Mouse (Mus musculus): ENCODE results near the gene Fbxo8.

Fbxo8 gene

DNA sequence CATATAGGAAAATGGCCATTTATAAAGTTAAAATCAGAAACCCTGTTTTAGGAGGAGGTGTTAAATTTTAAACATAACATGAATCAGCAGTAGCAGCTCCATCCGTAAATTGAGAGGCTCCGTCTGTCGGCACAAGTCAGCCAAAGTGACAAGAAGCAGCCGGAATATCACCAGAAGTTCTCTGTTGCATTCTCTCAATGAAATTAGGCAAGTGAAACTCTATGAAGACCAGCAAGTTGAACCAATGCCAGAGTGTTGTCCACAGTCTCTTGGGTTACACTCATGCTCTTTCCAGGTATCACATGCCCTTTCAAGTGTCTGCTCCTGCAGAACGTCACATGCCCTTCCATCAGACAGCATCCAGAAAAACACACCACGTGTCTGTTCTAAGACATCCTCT is 60.8 kb downstream of the Fbxo8 start:
- no peak for DNase-seq (ENCODE audit: low read depth)

DNA sequence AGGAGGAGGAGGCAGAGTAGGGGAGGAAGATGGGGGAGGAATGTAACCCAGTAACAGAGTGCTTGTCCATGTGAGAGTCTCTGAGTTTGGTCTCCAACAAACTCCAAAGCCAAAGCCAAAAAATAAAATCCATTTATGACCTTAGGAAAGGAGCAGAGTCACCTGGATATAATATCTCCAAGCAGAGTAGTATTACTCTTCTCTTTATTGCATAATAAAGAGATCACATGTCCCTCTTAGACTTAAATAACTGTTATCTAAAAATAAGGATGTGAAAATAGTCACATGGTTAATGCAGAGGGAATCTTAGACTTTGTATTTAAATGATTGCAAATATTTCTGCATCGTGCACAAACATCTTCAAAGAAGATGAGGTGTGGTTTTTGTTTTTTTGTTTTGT is 63.3 kb downstream of the Fbxo8 start:
- DNase-seq (ENCODE audit: low read depth) = no peak

DNA sequence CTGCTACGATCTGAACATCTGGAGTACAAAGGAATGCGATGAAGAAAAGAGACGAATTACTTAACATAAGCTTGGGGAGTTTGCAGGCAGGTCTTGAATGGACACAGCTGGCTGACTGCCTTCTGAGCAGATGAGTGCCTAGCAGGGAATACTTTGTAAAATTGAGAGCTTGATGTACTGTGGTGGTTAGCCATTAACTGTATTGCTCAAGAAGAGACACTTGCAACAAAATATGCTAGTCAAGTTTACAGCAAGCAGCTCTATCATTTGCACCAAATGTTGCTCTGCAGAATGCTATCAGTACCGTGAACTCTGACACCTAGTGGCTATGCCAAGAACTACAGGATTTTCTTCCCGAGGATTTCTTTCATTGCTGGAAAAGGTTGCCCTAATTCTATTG is 64.1 kb downstream of the Fbxo8 start:
- peak; percentile 29 for DNase-seq (ENCODE audit: low read depth)

DNA sequence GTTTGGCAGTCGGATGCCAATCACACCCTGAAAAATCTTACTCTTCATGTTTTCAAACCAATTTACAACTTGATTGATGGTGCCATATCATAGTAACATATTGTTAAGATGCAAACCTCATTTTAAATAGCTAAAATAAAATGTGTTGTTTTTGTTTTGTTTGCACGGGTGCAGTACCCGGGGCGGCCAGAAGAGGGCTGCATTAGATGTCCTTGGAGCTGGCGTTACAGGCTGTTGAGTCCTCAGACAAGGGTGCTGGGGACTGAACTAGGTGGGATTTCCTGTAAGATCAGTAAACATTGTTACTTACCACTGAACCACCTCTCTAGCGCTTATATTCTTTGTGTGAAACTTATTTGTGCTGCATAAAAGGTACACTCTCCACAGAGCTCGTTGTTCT is 65.4 kb downstream of the Fbxo8 start:
- DNase-seq (ENCODE audit: low read depth) = peak; percentile 28

DNA sequence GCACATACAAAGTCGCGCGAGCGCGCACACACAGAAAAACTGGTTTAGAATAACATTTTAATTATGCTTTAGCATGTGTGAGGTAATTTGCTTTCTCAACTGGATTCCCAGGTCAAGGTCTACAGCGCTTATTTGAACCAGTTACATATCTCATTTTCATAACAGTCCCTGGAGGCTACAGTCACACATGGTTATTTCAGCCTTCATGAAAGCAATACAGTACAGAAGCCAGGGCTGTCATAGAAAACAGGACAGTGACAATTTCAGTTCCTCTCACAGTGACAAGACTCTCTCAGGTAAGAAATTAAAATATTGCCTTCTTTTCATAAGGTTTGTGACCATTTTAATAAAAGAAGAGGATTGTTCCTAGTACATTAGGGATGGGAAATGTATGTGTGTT is 66.4 kb downstream of the Fbxo8 start:
- no peak for DNase-seq (ENCODE audit: low read depth)

DNA sequence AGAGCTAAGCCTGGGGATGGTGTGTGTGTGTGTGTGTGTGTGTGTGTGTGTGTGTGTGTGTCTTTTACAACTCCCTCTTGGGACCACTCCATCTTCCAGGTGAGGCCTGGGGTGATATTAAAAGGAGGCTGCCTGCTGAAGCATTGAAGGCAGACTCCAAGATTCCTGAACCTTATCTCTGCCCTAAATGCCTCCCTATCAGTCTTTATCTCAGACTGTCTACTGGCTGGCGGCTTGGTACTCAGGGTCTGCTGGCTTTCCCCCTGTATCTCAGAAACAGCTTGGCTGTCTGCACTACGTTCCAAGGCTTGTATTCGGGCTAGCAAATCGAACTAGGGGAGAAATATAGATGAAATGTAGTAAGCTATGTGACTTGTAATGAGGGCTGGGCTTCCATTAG is 68.2 kb downstream of the Fbxo8 start:
- no peak for DNase-seq (ENCODE audit: low read depth)

DNA sequence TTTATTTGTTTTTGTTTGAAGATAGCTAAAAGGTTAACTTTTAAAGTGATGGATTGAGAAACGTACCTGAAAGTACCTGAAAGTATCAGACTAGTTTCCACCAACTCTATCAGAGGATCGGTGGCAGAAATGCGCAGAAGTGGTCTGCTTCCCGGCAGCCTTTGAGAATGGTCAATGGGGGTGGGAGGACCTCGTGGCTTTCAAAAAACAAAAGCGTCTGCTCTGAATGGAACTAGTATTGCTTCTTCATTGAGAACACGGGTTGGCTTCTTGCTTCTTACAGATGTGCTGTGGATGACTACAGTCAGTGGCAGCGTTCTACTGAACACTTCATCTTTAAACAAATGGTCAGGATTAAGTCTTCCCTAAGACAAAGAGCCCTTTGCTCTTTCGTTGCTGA is 68.7 kb downstream of the Fbxo8 start:
- DNase-seq (ENCODE audit: low read depth) = no peak

DNA sequence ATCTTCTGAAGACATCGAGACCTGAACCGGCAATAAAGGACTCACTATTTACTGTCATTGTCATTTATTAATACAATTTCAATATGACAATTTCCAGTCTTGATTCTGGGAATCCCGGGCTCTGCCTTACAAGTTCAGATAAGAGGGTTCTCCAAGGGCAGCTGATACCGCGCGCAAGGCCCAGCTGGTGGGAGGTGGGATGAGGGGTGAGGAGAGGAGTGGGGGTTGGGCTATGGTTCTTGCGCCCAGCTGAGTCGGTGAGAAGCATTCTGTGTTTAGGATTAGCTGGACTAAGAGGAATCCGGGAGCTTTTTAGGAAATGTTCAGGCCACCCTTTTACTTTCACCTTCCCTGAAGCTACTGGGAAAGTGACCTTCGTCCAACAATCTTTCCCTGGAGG is 69.8 kb downstream of the Fbxo8 start:
- DNase-seq (ENCODE audit: low read depth) = no peak

DNA sequence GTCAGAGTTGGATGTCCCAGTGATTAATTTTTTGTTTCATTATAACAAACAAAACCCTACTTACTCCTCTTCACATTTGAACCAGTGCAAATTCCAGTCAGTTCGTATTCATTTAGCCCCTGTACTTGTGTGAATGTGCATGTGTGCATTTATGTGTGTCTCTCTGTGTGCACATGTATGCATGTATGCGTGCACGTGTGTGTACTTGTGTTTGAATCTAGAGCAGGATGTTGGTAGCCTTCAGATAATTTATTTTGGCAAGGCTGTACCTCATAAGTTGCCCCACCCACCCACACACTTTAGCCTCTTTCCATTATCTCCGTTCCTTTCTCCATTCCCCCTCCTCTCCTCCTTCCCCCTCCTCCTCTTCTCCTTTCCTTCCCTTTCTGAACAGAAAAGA is 70.2 kb downstream of the Fbxo8 start:
- DNase-seq (ENCODE audit: low read depth) = no peak

DNA sequence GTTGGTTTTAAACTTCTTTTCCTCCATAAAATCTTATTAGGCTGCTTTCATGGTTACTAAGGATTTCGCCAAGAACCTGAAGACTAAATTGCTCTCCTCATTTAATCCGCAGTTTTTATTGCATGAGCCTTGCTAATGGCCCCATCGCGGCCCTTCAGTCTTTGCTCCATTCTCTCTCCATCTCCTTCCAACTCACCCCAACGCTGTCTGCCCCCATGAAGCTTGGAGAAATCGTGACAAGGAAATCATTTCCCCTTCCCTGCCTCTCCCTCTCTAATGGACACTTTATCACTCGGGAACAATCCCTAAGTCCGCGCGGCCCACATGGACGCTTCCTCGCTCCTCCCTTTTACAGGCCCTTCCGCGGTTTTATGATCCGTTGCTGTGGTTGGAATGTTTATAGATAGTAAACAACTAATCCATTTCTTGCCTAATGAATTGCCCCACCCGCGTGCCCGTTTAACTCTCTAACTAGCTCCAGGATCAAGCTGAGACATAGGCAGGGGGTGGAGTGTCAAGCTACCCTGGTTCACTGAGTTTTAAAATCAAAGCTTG is 71.7 kb downstream of the Fbxo8 start:
- no peak for DNase-seq (ENCODE audit: low read depth)

DNA sequence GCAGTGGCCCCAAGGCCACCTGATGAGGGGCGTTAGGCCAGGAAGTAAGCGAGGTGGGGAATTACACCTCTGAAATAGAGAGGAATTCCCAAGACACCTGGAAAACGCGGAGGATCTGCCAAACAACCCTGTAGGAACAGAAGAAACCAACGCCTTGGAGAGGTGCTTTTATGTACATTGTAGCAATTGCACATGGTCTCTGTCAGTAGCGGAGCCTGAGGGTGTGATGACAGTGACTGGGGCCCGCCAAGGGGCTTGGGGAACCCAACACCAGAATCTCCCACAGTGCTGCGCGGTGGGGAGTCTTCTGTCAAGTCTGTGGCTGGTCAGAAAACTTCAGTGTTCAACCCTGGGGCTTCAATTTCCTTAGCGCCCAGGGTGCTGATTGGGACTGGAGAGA is 72.5 kb downstream of the Fbxo8 start:
- no peak for DNase-seq (ENCODE audit: low read depth)

DNA sequence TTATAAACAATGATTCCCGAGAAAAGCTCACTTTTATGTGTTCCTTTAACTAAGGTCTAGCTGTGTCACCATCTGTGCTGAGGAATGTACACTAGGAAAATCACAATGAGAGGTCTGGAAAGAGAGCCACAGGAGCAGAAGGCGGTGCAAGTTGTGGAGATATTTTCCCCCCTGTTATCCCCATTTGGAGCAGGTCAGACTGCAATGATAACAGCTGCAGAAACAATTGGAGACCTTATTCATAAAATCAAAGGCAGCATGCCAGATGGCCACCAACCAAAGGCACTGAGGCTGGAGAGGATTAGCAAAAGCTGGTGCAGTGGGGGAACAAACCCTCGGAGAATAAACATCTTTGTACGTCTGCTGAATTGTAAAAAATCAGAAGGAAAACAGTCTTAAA is 78.3 kb downstream of the Fbxo8 start:
- no peak for DNase-seq (ENCODE audit: low read depth)

DNA sequence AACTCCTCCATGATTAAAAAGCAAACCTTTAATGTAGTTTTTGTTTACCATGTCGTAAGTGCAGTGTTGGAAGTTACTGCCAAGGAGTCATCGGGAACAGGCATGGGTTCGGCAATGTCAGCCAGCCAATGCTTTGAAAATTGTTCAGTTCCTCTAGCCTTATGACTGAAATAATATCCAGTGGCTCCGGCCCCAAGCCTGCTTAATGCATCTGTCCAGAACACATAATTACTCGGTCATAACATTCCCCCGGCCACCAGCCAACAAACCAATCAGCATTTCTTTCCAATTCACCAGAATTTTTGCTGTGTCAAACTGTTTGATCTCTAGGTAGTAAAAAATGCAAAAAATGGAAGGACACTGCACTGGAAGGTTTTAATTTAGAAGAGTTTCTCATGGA is 88.4 kb downstream of the Fbxo8 start:
- DNase-seq (ENCODE audit: low read depth) = no peak
